Mouse (Mus musculus): ENCODE data around the gene Prr3.
A peak's percentile ranks its signal among the peaks of the same experiment; 100 is the strongest.

Prr3 gene

DNA sequence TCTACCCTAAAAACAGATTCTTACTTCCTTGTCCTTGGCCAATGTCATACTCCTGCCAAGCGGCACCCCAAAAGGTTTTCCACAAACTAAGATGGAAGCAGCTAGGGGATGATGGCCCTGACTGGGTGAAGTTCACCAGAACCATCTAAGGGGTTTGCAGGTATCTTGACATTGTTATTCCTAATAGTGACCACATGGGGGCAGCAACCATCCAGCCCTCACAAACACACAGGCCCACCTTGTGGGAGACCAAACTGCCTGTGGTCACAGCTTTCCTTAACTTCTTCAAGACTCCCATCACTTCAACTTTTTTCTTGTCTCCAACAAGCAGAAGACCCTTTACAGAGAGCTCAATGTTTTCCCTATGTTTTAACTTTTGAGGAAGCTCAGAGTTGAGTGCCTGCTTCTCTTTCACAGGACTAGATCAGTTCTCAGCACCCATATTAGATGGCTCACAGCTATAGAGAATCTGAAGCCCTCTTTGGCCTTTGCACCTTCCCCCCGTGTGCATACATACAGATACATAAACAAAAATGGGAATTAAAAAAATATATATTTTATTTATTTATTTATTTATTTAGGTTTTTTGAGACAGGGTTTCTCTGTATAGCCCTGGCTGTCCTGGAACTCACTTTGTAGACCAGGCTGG is 42.2 kb downstream of the Prr3 start:
- DNase-seq (ENCODE audit: low spot score in 2 of 2), result peak; percentile 48 to 58

DNA sequence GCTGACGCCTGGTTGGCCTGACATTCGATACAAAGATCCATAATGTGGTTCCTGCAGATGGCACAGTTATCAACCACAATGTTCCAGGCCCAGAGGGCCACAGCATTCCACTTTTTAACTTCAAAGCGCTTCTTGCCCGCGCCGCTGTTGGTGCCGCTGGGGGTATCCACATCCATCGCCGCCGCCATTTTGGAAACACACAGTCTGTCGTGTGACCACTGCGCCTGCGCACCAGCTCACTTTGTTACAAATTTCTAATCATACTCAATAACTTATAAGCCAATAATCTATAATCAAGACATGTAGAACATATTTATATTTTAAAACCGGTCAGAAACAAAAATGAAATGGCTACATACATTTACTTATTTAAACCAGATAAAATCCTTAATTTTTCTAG is 44.3 kb downstream of the Prr3 start:
- DNase-seq (ENCODE audit: low spot score in 2 of 2), result peak in 1 of 2 experiments; percentile 14

DNA sequence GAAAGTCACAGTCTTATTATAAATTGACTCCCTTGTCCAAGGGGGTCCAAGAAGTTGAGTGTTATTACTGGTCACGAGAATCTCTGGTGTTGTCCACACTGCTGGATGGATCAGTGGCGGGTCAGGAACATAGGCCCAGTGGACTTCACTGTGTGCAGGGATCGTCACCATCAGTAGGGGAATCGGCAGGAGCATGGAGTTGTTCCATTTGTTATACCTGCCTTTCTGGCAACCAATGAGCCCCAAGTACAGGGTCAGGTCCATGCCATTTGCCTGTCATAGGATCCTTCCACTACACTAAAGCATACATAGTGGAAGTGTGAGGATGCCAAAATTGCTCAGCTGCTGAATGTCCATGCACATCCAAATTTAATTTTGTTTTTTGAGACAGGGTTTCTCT is 47.4 kb downstream of the Prr3 start:
- DNase-seq (ENCODE audit: low spot score in 2 of 2), result peak in 1 of 2 experiments; percentile 20

DNA sequence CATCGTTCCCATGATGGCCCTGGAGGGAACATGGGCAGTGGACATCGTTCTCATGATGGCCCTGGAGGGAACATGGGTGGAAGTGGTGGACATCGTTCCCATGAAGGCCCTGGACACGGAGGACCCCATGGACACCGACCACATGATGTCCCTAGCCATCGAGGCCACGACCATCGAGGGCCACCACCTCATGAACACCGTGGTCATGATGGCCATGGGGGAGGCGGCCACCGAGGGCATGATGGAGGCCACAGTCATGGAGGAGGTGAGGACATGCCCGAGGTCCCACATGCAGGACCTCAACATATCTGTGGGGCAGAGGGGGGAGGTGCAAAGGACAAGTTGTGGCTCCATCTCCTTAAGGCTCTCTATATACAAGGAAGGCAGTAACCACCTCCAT is 49.4 kb downstream of the Prr3 start:
- DNase-seq (ENCODE audit: low spot score in 2 of 2), result no peak

DNA sequence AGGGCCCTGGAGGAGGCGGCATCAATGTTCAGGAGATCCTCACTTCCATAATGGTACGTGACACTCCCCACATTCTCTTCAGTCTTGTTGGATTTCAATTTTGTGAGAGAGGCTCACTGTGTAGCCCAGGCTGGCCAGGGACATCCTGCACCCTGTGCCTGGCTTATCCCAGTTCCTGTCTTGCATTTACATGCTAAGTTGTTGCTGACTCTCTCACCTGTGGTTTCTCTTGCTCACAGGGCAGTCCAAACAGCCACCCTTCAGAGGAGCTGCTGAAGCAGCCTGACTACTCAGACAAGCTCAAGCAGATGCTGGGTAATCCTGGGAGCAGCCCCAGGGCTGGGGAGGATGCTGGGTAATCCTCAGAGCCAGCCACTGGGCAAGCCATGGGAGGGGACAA is 50.5 kb downstream of the Prr3 start:
- DNase-seq (ENCODE audit: low spot score in 2 of 2), result peak in 1 of 2 experiments; percentile 14

DNA sequence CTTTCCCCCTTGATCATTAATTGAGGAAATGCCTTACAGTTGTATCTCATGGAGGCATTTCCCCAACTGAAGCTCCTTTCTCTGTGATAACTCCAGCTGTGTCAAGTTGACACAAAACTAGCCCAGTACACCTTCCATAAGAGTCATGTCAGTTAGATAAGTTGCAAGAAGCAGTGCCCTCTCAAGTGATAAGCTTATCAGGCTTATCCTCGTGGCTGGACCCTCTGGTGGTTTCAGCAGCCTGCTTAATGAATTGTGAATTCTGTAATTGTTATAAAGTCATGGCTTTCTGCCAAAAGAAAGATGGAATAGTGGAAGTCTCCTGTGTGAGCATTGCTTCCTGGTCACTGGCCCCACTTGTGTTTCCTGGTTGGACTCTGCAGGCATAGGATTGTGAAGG is 52.6 kb downstream of the Prr3 start:
- DNase-seq (ENCODE audit: low spot score in 2 of 2), result no peak

DNA sequence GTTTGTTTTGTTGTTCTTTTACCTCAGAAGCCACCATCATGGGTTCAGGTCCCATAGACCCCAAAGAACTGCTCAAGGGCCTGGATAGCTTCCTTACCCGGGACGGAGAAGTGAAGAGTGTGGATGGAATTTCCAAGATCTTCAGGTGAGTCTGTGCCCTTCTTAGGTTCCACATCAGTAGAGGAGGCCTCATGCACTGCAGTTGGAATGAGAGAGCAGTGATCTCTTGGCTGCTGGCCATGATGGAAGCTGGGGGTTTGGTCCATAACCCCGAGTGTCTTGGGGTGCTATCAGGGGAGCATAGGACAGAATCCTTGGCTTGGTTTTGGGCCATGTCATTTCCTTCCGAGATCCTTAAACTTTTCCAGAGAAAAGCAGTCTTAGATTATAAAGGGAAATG is 56.8 kb downstream of the Prr3 start:
- DNase-seq (ENCODE audit: low spot score in 2 of 2), result no peak

DNA sequence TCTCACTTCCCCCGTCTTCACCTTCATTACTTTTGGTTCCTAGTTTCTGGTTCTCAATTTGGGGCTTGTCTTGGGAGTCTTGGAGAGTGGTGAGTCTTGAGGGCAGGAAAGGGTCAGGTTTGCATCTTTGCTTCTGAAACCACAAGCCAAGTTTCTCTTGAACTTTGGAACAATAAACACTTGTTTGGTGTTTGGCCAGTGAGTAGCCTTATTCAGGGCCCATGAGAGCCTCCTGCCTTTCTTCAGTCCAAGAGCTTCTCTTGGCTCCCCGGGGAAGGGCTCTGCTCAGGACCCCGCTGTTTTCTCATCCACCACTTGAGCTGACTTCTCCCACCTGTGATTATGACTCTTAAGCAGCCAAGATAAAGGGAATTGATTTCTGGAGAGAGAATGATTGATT is 57.5 kb downstream of the Prr3 start:
- DNase-seq (ENCODE audit: low spot score in 2 of 2), result no peak

All from right cerebral cortex, postnatal 10 days (tissue).